In genomic region chr12:117736928-117737327, GRCm38 (mm10) we compare ENCODE assay signal across 16 mouse cellular contexts.
DNase-seq lines count a peak whose midpoint lies in the region; ATAC-seq lines count a peak whose summit lies in the region.
"Had no signal": no experiment of that assay in that cellular context is flagged by ENCODE, and none has a peak within 500 bp of the region (broad histone marks: within the 10 kb centered on the region; RNA-seq: fewer than 3 reads in every experiment).

No protein-coding gene starts in this region.

- no peak overlapping the region for H3K27ac ChIP-seq in lung, embryonic 16.5 days (ENCODE audit: low read length)
- peak overlapping the region; percentile 52 for H3K27ac ChIP-seq in hindbrain, embryonic 15.5 days (replicated peaks)
- peak overlapping the region; percentile 40; the same call in 1 of the 2 replicates for H3K27ac ChIP-seq in neural tube, embryonic 14.5 days (ENCODE audit: low read depth, low read length)
- H3K27ac ChIP-seq: kidney, postnatal 0 days; limb, embryonic 13.5 days had no signal

- 50% methylated on average over 2 of the region's 2 CpGs for WGBS in lung, embryonic 16.5 days
- WGBS in hindbrain, embryonic 15.5 days, result 20% methylated on average over 2 of the region's 2 CpGs
- WGBS in neural tube, embryonic 14.5 days, result 8% methylated on average over 2 of the region's 2 CpGs

- no peak overlapping the region for H3K4me2 ChIP-seq in lung, embryonic 16.5 days (ENCODE audit: low read depth, low read length)
- H3K4me2 ChIP-seq in hindbrain, embryonic 15.5 days, result no peak overlapping the region
- no peak overlapping the region for H3K4me2 ChIP-seq in neural tube, embryonic 14.5 days (ENCODE audit: low read depth, low read length)
- H3K4me2 ChIP-seq: limb, embryonic 13.5 days; lung, embryonic 14.5 days had no signal

- no peaks in the 10 kb centered on the region for H3K4me1 ChIP-seq in lung, embryonic 16.5 days (replicated peaks; ENCODE audit: control insufficient read depth, insufficient read depth, low read length)
- H3K4me1 ChIP-seq in hindbrain, embryonic 15.5 days (replicated peaks), result peaks cover 17% of the 10 kb centered on the region
- H3K4me1 ChIP-seq in neural tube, embryonic 14.5 days (ENCODE audit: control insufficient read depth, insufficient read depth, low read length), result peaks cover 14% of the 10 kb centered on the region; the same call in 1 of the 2 replicates

- H3K9ac ChIP-seq in lung, embryonic 16.5 days (ENCODE audit: low read length), result no peak overlapping the region
- H3K9ac ChIP-seq in hindbrain, embryonic 15.5 days, result no peak overlapping the region
- no peak overlapping the region for H3K9ac ChIP-seq in neural tube, embryonic 14.5 days (replicated peaks; ENCODE audit: low read depth, low read length)
- H3K9ac ChIP-seq: limb, embryonic 13.5 days; lung, embryonic 14.5 days had no signal

- H3K4me3 ChIP-seq in lung, embryonic 16.5 days (ENCODE audit: low read length), result no peak overlapping the region
- no peak overlapping the region for H3K4me3 ChIP-seq in hindbrain, embryonic 15.5 days
- no peak overlapping the region for H3K4me3 ChIP-seq in neural tube, embryonic 14.5 days (ENCODE audit: low read depth, low read length)
- H3K4me3 ChIP-seq: limb, embryonic 13.5 days had no signal

- no peaks in the 10 kb centered on the region for H3K9me3 ChIP-seq in lung, embryonic 16.5 days (ENCODE audit: control insufficient read depth, low read length)
- H3K9me3 ChIP-seq in hindbrain, embryonic 15.5 days, result no peaks in the 10 kb centered on the region
- no peaks in the 10 kb centered on the region for H3K9me3 ChIP-seq in neural tube, embryonic 14.5 days (ENCODE audit: control insufficient read depth, low read length)
- H3K9me3 ChIP-seq: limb, embryonic 13.5 days had no signal

- H3K36me3 ChIP-seq in lung, embryonic 16.5 days (ENCODE audit: control insufficient read depth, insufficient read depth, low read length), result no peaks in the 10 kb centered on the region
- 0 out of 2 replicates have a peak, but pooled peaks cover 11% of the 10 kb centered on the region for H3K36me3 ChIP-seq in hindbrain, embryonic 15.5 days
- 0 out of 2 replicates have a peak, but pooled peaks cover 5% of the 10 kb centered on the region for H3K36me3 ChIP-seq in neural tube, embryonic 14.5 days (ENCODE audit: control insufficient read depth, insufficient read depth, low read length)
- H3K36me3 ChIP-seq: G1E; limb, embryonic 13.5 days had no signal

- H3K27me3 ChIP-seq in lung, embryonic 16.5 days (ENCODE audit: control insufficient read depth, insufficient read depth, low read depth, low read length), result no peaks in the 10 kb centered on the region
- no peaks in the 10 kb centered on the region for H3K27me3 ChIP-seq in hindbrain, embryonic 15.5 days
- no peaks in the 10 kb centered on the region for H3K27me3 ChIP-seq in neural tube, embryonic 14.5 days (ENCODE audit: control insufficient read depth, insufficient read depth, low read length)
- H3K27me3 ChIP-seq: limb, embryonic 13.5 days had no signal

- peak; percentile 9 for DNase-seq in embryo, embryonic 11 days
- DNase-seq in embryo, embryonic 10 days (ENCODE audit: low spot score), result no peak
- DNase-seq in lung, postnatal 36 days, result no peak
- no peak for DNase-seq in urinary bladder, adult 18-20 months (ENCODE audit: low spot score in 2 of 2)
- no peak for DNase-seq in adrenal gland, postnatal 25 days
- DNase-seq: cerebellum, postnatal 14 days; gastrocnemius, postnatal 10 days; lung, embryonic 14.5 days; thymus, adult 18-20 months had no signal

- ATAC-seq in lung, embryonic 16.5 days (ENCODE audit: low read depth), result 0 out of 2 replicates have a peak, but pooled peaks have one; percentile 34
- ATAC-seq in hindbrain, embryonic 15.5 days (ENCODE audit: low FRiP score, low read depth), result peak; percentile 72
- ATAC-seq in neural tube, embryonic 14.5 days (ENCODE audit: low read depth), result peak; percentile 91
- ATAC-seq: activated CD4-positive, CD25-positive, alpha-beta regulatory T cell, adult 4 months had no signal

Comparison
In these comparisons a context has a peak if more than half of its experiments do, and no peak if none do; other contexts are left out.
1. ATAC-seq: peak in every context shown above with its lines; median percentile 91 in neural tube, embryonic 14.5 days; 72 in hindbrain, embryonic 15.5 days; 34 in lung, embryonic 16.5 days.